19 mouse cellular contexts compared by ENCODE assay signal in genomic region chr16:69206909-69207308, GRCm38 (mm10).
DNase-seq lines count a peak whose midpoint lies in the region; TF ChIP-seq lines count a peak whose summit lies in the region.
"Had no signal": no experiment of that assay in that cellular context is flagged by ENCODE, and none has a peak within 500 bp of the region (broad histone marks: within the 10 kb centered on the region; RNA-seq: fewer than 3 reads in every experiment).

No protein-coding gene starts in this region.

- TF ChIP-seq POLR2A in MEL (IDR thresholded peaks at IDR 0.05; ENCODE audit: control insufficient read depth in 1 of 2, insufficient read depth in 1 of 2, low read depth in 1 of 2, low read length in 2 of 2, poor library complexity in 1 of 2), result no peak

- H3K27ac ChIP-seq in MEL (ENCODE audit: control insufficient read depth, low read depth, low read length), result peak overlapping the region; percentile 47; the same call in 1 of the 2 replicates

- peaks cover 9% of the 10 kb centered on the region for H3K9me3 ChIP-seq in E14TG2a.4 (ENCODE audit: low read length)
- no peaks in the 10 kb centered on the region for H3K9me3 ChIP-seq in MEL (replicated peaks; ENCODE audit: insufficient read depth, low read length)

- H3K27me3 ChIP-seq in E14TG2a.4 (ENCODE audit: insufficient read depth, low read length), result no peaks in the 10 kb centered on the region
- H3K27me3 ChIP-seq in MEL (ENCODE audit: control insufficient read depth in 1 of 2, insufficient read depth in 2 of 2, low read length in 2 of 2), result no peaks in the 10 kb centered on the region
- H3K27me3 ChIP-seq: CH12.LX, Patski had no signal

- no peaks in the 10 kb centered on the region for H3K4me1 ChIP-seq in E14TG2a.4 (replicated peaks; ENCODE audit: low read depth, low read length)
- peaks cover 0 to 2% of the 10 kb centered on the region in 2 experiments; a peak in 1 of 4 replicates for H3K4me1 ChIP-seq in MEL (ENCODE audit: control insufficient read depth in 1 of 2, insufficient read depth in 2 of 2, low read length in 2 of 2)

- peak; percentile 21 to 68; a peak in 3 of 4 replicates for TF ChIP-seq EP300 in MEL (IDR thresholded peaks at IDR 0.05; ENCODE audit: low read depth in 1 of 2, low read length in 2 of 2)

- DNase-seq in MEL (ENCODE audit: low read depth, low spot score), result peak; percentile 67
- no peak for DNase-seq in layer of hippocampus, adult 8-10 months (ENCODE audit: low spot score in 2 of 2)
- no peak for DNase-seq in right cerebral cortex, postnatal 36 days (ENCODE audit: low spot score in 2 of 2)
- DNase-seq: adrenal gland, adult 2 months; adrenal gland, adult 8-10 months; adrenal gland, postnatal 10 days; adrenal gland, postnatal 14 days; adrenal gland, postnatal 25 days; adrenal gland, postnatal 36 days; B cell, adult 2 months; cerebellum, adult 11 months; cerebellum, adult 11-12 months; cerebellum, adult 18-20 months; cerebellum, adult 2 months; cerebellum, adult 8-10 months had no signal

- H3K36me3 ChIP-seq in E14TG2a.4 (ENCODE audit: insufficient read depth, low read length) (no peaks in the 10 kb centered on the region), MEL (ENCODE audit: control insufficient read depth in 1 of 2, insufficient read depth in 2 of 2, low read length in 2 of 2) (no peaks in the 10 kb centered on the region)
- H3K36me3 ChIP-seq: G1E had no signal

- H3K9ac ChIP-seq in MEL (ENCODE audit: control insufficient read depth, low read depth, low read length, poor library complexity, severe bottlenecking), result no peak overlapping the region

- no peaks in the 10 kb centered on the region for H3K79me2 ChIP-seq in MEL (ENCODE audit: control insufficient read depth, insufficient read depth, low read length, poor library complexity)

- H3K4me3 ChIP-seq in E14TG2a.4 (replicated peaks; ENCODE audit: low read length) (no peak overlapping the region), MEL (ENCODE audit: control insufficient read depth in 1 of 2, insufficient read depth in 1 of 2, low read depth in 2 of 2, low read length in 2 of 2) (no peak overlapping the region)

- no peak for TF ChIP-seq RAD21 in MEL (IDR thresholded peaks at IDR 0.05; ENCODE audit: low read depth, low read length)

- 0 out of 2 replicates have a peak, but pooled peaks have one; percentile 3 for TF ChIP-seq CTCF in E14TG2a.4 (conservative IDR thresholded peaks at IDR 0.05; ENCODE audit: low read length)
- no peak for TF ChIP-seq CTCF in MEL (IDR thresholded peaks at IDR 0.05 in 2 of 3, conservative IDR thresholded peaks at IDR 0.05 in 1 of 3; ENCODE audit: control insufficient read depth in 1 of 3, insufficient read depth in 1 of 3, low read depth in 2 of 3, low read length in 3 of 3, poor library complexity in 1 of 3, severe bottlenecking in 1 of 3)

TF ChIP-seq in MEL, 35 proteins besides CTCF, POLR2A, EP300 and RAD21:
- TF ChIP-seq TCF12 (IDR thresholded peaks at IDR 0.05; ENCODE audit: low read depth, low read length) (peak; percentile 53; the same call in 1 of the 2 replicates), GATA1 (IDR thresholded peaks at IDR 0.05; ENCODE audit: low read depth, low read length) (peak; percentile 30; the same call in 1 of the 2 replicates), GABPA (IDR thresholded peaks at IDR 0.05; ENCODE audit: low read depth, low read length) (no peak)
